ENCODE assay signal across 22 mouse cellular contexts in the genomic region with DNA sequence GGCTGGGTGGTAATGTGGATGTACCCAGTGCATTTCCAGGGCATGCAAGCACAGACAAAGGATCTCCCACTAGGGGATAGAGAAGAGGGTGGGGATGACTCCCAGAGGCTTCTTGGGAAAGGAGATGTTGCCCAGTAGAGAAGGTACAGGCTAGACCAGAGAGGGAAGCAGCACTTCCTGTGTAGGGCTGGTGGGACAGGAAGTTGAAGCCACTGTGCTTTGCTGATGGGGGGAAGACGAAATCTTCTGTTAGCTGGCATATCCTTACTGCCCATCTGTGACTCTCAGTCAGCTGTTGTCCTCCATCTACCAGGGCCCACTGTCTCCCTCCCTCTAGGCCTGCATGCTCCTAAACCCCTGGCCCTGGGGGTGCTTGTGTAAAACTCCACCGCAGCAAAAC.
DNase-seq lines count a peak whose midpoint lies in the region; ATAC-seq lines count a peak whose summit lies in the region.
"Had no signal": no experiment of that assay in that cellular context is flagged by ENCODE, and none has a peak within 500 bp of the region (broad histone marks: within the 10 kb centered on the region; RNA-seq: fewer than 3 reads in every experiment).

No protein-coding gene starts in this region.

- no peak overlapping the region for H3K9ac ChIP-seq in kidney, embryonic 16.5 days (replicated peaks; ENCODE audit: low read length)
- H3K9ac ChIP-seq in embryonic facial prominence, embryonic 13.5 days = no peak overlapping the region
- H3K9ac ChIP-seq: embryonic facial prominence, embryonic 12.5 days; heart, embryonic 13.5 days; limb, embryonic 12.5 days; liver, embryonic 14.5 days; lung, embryonic 15.5 days; midbrain, embryonic 13.5 days; neural tube, embryonic 15.5 days had no signal

- no peak for ATAC-seq in kidney, embryonic 16.5 days (ENCODE audit: low FRiP score, low TSS enrichment)
- ATAC-seq in CD4-positive, CD25-positive, alpha-beta regulatory T cell, adult 4 months = peak; percentile 37
- no peak for ATAC-seq in embryonic facial prominence, embryonic 13.5 days (ENCODE audit: insufficient number of reproducible peaks, insufficient read depth, low FRiP score, low TSS enrichment, low read depth)
- ATAC-seq: forebrain, embryonic 16.5 days; hindbrain, postnatal 0 days; midbrain, embryonic 13.5 days had no signal

- WGBS in kidney, embryonic 16.5 days = 90% methylated on average over 2 of the region's 2 CpGs
- WGBS in embryonic facial prominence, embryonic 13.5 days = 69% methylated on average over 2 of the region's 2 CpGs

- H3K4me3 ChIP-seq in kidney, embryonic 16.5 days (ENCODE audit: low read length) = no peak overlapping the region
- no peak overlapping the region for H3K4me3 ChIP-seq in embryonic facial prominence, embryonic 13.5 days
- H3K4me3 ChIP-seq: embryonic facial prominence, embryonic 12.5 days; heart, embryonic 13.5 days; limb, embryonic 12.5 days; lung, embryonic 15.5 days; midbrain, embryonic 13.5 days; myocyte; neural tube, embryonic 15.5 days had no signal

- H3K4me2 ChIP-seq in kidney, embryonic 16.5 days (replicated peaks; ENCODE audit: low read depth, low read length) = no peak overlapping the region
- H3K4me2 ChIP-seq in embryonic facial prominence, embryonic 13.5 days = no peak overlapping the region
- H3K4me2 ChIP-seq: embryonic facial prominence, embryonic 12.5 days; heart, embryonic 13.5 days; limb, embryonic 12.5 days; lung, embryonic 15.5 days; midbrain, embryonic 13.5 days; neural tube, embryonic 15.5 days had no signal

- peaks cover 16% of the 10 kb centered on the region; the same call in 1 of the 2 replicates for H3K4me1 ChIP-seq in kidney, embryonic 16.5 days (ENCODE audit: insufficient read depth, low read length)
- peaks cover 45% of the 10 kb centered on the region for H3K4me1 ChIP-seq in embryonic facial prominence, embryonic 13.5 days

- no peaks in the 10 kb centered on the region for H3K9me3 ChIP-seq in kidney, embryonic 16.5 days (ENCODE audit: low read length)
- no peaks in the 10 kb centered on the region for H3K9me3 ChIP-seq in embryonic facial prominence, embryonic 13.5 days
- H3K9me3 ChIP-seq: embryonic facial prominence, embryonic 12.5 days; heart, embryonic 13.5 days; limb, embryonic 12.5 days; lung, embryonic 15.5 days; midbrain, embryonic 13.5 days; neural tube, embryonic 15.5 days had no signal

- H3K27ac ChIP-seq in kidney, embryonic 16.5 days (ENCODE audit: low read length) = peak overlapping the region; percentile 63
- peak overlapping the region; percentile 55 for H3K27ac ChIP-seq in embryonic facial prominence, embryonic 13.5 days
- H3K27ac ChIP-seq: embryonic facial prominence, embryonic 12.5 days; heart, embryonic 13.5 days; hindbrain, postnatal 0 days; liver, embryonic 14.5 days; midbrain, embryonic 13.5 days had no signal

- no peak for DNase-seq in kidney, adult 11 months
- DNase-seq in splenic B cell, adult 2 months (ENCODE audit: low read depth, low spot score) = peak; percentile 22
- DNase-seq in layer of hippocampus, adult 9-11 months = no peak
- DNase-seq in layer of hippocampus, adult 11-12 months (ENCODE audit: low spot score) = no peak
- DNase-seq: adrenal gland, adult 2 months; cerebellum, adult 9-10 months; kidney, adult 18-20 months; kidney, postnatal 25 days; spleen, adult 18-20 months had no signal

- no peaks in the 10 kb centered on the region for H3K36me3 ChIP-seq in kidney, embryonic 16.5 days (ENCODE audit: insufficient read depth, low read length)
- no peaks in the 10 kb centered on the region for H3K36me3 ChIP-seq in embryonic facial prominence, embryonic 13.5 days
- no peaks in the 10 kb centered on the region for H3K36me3 ChIP-seq in splenic B cell, adult 2 months (ENCODE audit: control insufficient read depth, insufficient read depth, low read length, poor library complexity, severe bottlenecking)
- H3K36me3 ChIP-seq: embryonic facial prominence, embryonic 12.5 days; heart, embryonic 13.5 days; limb, embryonic 12.5 days; lung, embryonic 15.5 days; midbrain, embryonic 13.5 days; neural tube, embryonic 15.5 days had no signal

- no peaks in the 10 kb centered on the region for H3K27me3 ChIP-seq in kidney, embryonic 16.5 days (ENCODE audit: insufficient read depth, low read length)
- H3K27me3 ChIP-seq in embryonic facial prominence, embryonic 13.5 days = no peaks in the 10 kb centered on the region
- no peaks in the 10 kb centered on the region for H3K27me3 ChIP-seq in splenic B cell, adult 2 months (ENCODE audit: control insufficient read depth, insufficient read depth, low read length, poor library complexity, severe bottlenecking)
- H3K27me3 ChIP-seq: embryonic facial prominence, embryonic 12.5 days; lung, embryonic 15.5 days had no signal
